Mouse (Mus musculus) adipocyte (in vitro differentiated cells): ENCODE measurements around the gene Abtb2.

Source experiments
- DNase-seq: peaks from one replicate; pipeline ENCODE4 v3.0.0-alpha.2; 2016; ENCODE audit warnings: low spot score

Abtb2 gene

DNA sequence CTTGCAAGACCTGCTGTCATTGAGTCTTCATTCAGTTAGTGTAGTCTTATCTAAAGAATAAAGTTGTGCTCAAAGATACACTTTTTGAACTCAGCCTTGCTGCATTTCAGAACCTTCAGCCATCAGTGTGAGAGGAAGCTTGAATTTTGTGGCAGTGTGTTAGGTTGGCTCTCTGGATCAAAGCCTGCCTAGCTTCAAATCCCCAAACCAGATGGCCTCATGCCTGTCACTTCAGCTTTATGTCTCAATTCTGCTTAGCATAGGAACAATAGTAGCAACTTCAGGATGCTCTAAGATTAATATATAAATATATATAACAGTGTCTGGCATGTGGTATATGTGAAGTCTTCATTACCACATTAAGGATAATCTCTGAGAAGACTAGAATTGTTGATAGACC is 121.8 kb downstream of the Abtb2 start:
- no peak for DNase-seq

DNA sequence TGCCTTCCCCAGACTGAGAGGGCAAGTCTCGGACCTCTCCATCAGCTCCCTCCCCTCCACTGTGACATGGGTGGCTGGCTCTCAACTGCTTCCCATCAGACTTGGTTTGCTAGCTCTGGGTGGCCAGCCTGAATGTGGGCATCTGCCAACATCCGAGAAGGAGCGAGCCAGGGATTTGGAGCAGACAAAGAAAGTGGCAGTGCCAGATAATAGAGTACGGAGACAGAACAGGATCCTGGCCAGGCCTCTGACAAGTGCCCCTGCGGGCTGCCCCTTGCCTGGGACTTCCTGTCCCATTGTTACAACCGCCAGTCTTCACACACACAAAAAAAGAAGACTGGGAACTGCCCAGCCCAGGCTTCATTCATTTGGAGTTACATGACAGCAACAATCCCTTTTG is 124.3 kb downstream of the Abtb2 start:
- DNase-seq, result peak; percentile 58

DNA sequence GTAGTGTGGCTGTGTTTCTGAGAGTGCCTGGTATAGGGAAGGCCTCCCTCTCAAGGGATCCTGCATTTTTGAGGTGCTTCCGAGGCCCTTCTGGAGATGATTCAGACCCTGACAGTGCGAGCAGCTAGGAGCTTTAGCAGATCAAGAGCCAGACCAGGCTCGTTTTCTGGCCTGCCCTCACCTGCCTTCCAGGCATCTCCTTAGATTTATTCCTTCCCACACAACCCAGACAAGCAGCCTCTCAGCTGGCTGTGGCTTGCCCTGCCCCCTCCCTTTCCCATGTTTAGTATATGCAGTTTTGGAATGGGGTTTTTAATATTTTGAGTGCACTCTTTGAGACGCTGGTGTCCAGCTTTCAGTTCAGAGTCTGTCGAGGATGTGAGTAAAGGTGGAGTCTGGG is 124.7 kb downstream of the Abtb2 start:
- no peak for DNase-seq

DNA sequence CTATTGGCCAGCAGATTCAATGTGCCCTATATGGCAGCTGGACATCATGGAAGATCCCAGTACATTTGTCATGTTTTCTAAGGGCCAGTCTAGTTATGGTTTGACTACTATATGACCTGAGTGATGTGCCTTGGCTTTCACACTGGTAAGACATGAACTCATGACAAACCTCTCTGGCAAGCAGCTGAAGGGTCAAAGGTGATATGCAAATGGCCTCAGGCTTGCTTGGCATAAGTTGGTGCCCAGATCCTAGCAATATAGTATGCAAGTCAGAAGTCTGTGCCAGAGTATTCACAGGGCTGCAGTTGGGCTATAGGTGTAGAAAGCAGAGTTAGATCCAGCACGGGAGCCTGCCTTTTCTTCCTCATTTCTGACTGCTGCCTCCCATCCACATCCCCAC is 125.2 kb downstream of the Abtb2 start:
- peak; percentile 48 for DNase-seq

DNA sequence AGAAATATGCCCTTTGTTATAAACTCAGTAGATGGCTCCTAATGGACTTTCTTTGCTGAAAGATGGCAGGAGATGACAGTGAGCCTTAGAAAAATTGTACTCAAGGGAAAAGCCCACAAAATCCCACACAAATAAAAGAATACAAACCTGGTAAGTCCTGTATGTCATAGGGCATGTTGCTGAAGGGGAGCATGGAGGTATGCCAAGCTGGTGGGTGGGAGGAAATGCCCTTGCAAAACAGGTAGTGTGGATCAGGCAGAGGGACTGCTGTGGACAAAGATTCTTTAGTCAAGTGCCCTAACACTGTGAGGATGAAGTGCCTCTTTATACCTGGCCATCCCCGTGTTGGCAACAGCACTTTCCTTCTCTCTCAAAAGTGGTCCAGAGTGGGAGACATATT is 126.7 kb downstream of the Abtb2 start:
- DNase-seq, result no peak

DNA sequence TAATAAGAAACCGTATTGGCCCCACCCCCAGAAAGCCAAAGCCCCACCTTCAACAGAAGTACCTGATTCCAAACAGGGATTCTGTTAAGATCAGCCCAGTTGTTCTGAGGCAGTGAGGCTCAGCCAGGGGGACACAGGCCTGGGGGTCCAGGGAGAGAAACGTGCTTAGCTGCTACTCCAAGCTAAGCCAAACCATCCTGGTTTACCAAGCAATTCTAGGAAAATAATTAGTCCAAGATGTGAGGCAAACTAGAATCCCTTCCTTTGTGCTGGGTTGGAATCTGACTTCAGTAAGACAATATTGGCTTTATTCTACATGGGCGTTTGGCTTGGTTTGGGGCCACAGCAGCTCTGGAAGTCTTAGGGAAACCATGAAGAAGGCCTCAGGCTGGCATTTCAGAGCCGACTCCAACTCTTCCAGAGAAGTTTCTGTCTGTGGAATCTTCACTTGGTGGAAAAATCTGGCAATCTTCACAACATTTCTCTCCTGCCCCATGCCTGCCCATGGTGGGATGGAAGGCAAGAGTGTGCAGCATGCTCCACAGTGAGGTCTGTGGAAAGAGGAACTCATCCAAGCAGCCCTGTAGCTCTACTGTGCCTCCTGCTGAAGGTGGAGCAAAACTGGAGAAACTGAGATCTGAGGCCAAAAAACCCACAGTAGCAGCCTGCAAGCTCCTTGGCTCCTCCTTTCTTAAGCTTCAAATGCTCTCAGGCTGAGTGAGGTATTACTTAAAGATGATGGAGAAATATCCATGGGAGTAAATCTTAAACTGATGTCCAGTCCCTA is 128.9 kb downstream of the Abtb2 start:
- DNase-seq, result no peak

DNA sequence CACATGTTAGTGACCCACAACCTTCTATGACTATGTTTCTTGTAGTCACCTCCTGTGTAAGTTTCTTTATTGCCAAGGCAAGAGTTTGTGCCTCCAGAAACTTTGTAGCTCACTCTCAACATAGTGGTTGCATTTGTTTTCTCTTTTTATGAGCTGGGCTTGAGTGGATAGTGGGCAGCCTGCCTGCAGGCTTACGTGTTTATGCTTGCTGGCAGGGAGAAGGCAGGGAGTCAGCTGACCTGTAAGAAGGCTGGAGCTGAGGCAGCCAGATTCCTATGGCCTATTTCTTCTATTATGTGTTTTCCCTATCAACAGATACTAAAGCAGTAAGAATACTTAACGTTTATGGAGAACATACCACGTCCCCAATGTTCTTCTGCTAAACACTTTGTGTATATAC is 130.1 kb downstream of the Abtb2 start:
- peak; percentile 93 for DNase-seq

DNA sequence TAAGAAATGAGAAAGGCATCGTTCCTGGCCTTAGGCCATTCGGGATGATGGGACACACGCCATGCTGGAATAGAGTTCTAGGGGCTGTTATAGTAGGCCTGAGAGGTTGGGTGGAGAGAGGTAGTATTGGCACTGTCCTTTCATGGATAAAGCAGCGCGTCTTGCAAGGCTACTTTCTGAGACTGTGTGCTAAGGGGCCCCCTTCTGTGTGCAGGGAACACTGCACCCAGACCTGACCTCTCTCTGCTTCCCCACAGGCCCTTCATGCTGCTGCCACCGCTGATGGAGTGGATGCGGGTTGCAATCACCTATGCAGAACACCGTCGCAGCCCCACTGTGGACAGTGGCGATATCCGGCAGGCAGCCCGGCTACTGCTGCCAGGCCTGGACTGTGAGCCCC is 134.4 kb downstream of the Abtb2 start:
- DNase-seq, result no peak

DNA sequence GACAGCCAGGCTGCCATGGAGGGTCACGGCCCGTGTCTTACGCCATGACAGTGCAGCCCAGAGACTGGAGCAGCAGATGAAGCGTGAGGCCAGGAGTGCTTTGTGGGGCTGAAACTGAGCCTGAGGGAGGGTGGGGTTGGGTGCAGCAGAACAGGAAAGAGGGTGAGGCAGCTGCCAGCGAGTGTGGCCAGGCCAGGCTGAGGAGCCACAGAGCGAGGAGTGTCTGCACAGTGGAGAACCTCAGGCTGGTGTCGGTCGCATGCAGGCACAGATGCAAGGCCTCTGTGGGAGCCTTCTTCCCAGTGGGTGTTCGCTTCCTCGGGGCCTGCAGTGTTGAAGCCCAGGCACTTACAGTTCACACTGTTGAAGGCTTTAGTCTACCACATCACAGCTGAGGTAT is 137.2 kb downstream of the Abtb2 start:
- DNase-seq, result no peak

DNA sequence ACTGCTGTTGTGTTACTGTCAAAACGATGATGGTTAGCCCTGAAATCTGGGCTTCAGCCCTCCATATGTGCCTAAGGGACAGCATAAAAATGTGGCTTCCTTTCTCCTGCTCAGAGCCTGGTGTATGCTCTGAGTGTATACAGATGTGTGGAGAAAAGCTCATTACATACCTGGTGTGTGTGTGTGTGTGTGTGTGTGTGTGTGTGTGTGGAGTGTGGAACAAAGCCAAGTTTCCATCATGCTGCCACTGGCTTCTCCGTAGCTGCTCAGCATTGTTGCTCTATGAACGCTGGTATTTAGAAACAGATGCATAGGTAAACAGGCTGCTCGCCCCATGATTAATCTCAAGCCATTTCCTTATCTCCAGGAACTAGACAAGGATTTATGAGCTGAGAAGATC is 137.8 kb downstream of the Abtb2 start:
- no peak for DNase-seq

DNA sequence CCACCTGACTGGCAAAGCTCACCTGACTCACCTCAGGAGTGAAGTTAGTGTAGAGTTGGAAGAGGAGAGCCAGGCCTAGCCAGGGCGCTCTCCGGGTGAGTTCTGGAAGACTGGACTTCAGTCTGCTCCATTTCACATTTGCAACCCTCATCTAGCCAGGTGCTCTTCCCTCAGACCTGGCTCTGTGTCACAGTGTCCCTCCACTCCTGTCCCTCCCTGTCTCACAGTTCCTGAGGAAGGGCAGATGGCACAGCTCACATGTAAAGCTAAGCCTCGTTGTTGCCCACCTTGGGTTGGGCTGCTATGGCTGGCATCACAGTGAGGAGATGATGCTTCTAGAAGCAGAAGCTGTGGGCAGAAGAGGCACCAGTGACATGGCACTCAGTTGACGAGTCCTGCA is 139.7 kb downstream of the Abtb2 start:
- DNase-seq, result no peak

DNA sequence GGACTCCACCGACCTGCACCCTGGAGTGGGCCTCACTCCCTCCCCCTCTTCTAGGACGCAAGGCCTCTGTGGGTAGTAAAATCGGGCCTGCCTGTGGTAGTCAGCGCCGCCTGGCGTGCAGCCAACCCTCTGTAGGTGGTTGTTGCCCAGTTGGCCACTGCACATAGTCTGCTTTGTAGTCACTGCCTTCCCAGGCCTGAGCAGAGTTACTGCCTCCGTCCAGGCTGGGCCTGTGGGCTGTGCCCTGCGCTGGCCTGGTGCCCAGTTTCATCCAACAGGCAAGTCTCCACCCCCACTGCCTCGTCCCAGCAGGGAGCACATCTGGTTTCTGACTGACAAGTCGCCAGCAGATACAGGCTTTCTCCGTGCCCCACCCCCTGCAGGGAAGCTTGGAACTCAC is 140.1 kb downstream of the Abtb2 start:
- peak; percentile 94 for DNase-seq

DNA sequence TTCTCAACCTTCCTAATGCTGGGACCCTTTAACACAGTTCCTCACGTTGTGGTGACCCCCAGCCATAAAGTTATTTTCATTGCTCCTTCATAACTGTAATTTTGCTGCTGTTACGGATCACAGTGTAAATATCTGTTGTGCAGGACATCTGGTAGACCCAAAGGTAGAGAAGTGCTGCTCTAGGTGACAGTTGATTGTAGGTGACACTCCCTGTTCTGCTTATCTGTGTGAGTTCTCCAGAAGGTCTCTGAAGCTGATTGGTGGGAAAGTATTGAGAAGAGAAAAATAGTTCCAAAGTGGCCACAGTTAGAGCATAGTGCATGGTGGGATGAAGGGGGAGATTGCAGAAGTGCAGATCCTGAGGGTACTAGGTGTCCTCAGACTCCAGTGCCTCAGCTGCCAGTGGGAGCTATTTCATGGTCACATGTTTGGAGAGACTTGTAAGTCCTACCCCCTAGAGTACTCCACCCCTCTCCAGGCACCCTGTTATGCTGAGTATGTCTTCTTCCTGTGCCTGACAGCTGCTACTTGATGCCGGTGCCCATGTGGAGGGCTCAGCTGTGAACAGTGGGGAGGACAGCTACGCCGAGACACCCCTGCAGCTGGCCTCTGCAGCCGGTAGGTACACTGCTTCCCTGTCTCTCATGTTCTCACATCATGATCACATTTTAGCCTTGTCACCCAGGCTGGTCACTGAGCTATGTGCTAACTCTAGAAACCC is 141.1 kb downstream of the Abtb2 start:
- DNase-seq, result no peak

DNA sequence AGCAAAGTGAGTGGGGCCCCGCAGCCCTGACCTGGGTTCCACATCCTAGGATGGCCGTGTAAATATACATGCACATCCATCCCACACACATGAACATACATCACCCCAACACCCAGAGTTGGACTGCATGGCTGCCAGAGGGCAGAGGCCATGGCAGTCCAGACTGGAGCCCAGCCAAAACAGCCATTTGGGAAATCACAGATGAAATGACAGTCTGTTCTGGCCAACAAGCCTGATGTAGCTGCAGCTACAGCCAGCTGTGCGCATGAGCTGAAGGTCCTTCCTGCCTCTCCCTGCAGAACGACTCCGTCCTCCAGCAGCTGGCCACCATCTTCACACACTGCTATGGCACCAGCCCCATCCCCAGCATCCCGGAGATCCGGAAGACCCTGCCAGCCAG is 144.7 kb downstream of the Abtb2 start:
- peak; percentile 63 for DNase-seq

DNA sequence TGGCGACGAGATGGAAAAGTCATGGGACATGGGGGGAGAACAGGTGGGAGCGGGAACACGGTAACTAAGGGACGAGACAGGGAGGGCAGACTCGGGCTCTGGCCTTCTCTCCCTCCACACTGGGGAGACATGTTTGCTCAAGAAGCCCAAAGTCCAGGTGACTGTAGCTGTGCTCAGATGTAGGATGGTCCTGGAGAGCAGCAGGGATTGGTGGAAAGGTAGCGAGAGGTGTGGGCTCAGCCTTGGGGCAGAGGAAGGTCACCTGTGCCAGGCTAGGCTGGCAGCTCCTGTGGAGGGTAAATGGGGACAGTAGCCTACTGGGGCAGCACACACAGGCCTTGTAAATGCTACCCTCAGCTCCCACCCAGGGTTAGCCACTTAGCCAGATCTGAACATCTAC is 147.7 kb downstream of the Abtb2 start:
- no peak for DNase-seq

DNA sequence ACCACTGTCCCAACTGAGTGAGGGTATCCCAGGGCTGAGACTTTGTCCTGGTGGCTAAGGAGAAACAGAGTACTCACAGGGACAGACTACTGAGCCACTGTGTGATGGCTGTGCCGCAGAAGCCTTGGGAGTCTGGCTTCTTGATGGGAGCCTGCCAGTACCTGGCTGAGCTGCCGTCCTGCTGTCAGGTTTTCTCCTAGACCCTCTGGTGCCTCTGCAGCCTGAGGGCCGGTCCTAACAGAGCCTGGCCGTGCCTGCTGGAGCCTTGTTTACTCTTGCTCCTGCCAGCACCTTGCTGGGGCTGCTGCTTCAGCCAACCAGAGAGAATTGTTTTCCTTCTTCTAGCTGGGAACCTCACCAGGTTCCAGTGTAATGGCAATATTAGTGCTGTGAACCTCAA is 148.3 kb downstream of the Abtb2 start:
- no peak for DNase-seq

DNA sequence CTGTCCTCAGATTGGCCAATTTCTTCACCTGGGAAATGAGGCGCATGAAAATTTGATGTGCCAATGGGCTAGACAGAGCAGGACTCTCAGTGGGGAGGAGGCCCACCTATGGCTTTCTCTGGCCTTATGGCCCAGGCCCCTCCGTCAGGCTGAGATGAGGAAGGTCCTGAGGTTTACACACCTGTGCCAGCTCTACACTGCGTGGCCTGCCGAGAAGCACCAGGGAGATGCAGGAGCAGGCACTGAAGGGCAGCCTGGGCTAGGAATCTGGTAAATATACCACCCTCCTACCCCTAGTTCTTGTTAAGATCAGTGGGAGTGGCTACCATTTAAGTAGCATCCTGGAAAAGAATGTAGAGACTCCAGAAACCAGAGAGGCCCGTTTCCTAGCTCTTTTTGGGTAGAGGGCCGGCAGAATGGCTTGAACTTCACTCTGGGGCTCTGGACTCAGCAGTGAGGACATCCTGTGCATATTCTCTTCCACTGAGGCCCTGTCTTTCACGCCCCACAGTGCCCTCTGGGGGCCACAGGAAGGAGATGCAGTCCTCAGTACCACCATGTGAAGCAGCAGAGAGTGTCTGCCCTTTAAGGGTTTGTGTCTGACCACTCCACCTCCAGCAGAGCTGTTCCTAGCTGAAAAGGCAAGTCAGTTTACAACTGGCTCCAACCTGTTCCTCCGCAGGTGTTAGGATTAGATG is 152.6 kb downstream of the Abtb2 start:
- DNase-seq, result peak; percentile 87

DNA sequence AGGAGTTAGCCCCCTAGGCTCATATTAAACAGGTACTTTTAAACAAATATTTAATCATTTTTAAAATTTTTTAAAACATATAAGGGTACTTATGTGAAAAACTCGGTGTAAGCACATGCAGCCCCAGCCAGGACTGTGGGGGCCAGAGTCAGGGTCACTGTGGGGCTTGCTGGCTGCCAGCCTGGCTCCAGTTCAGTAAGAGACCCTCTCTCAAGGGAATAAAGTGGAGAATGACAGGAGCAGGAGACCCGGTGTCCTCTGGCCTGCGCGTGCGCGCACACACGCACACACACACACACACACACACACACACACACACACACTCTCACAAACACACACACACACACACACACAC is 153.2 kb downstream of the Abtb2 start:
- DNase-seq, result no peak

DNA sequence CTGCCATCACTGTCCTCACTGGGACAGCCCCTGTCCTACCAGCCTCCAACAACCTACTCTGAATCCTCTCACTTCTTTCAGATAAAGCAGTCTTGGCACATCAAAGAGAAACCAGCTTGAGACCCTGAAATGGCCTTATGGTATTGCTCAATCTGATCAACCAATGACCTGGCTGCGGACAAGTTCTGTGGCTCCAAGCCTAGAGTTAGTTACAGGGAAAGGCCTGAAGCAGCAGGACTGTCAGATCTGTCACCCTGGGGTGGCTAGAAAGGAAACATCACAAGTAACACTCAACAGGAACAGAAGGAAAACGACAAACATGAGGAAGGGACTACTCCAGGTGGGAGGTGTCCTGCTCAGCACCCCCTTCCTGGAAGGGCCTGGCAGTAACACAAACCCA is 158.4 kb downstream of the Abtb2 start:
- no peak for DNase-seq

DNA sequence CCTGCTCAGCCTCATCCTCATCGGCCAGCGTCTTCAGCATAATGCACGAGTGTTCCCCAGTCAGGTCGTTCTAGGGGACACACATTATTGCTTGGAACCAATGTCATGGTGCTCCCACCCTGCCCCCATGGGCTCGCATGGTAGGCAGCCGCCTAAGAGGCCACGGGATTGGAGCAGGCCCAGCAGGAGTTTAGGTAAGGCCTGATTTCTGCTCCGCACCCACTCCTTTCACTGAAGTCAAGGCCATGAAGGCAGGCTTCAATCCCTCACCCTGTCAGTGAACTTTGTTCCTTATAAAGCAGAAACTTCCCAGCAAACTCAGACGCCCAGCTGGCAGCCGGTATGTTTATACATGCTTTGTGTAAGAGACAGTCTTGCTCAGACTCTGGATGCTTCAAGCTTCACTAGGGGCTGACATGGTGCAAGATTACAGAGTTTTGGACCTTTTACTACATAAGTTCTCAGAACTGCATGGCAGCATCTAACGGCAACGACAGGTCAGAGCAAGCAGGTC is 162.0 kb downstream of the Abtb2 start:
- peak; percentile 83 for DNase-seq

DNA sequence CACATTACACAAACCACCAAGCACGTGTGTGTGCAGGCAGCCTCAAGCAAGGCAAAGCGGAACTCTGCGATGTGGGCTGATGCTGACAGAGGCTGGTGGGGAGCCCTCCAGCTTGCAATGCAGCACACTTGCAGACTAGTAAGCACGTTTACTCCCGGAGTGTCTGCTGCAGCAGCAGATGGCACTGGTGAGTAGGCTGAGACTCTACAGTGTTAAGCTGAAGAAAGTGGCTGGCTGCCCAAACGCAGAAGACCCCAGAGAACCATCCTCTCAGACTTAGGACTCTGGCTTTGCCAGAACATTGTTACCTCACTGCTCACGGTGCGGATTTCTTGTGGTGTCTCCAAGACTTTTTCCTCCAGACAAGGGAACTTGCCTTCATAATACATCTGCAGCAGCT is 164.9 kb downstream of the Abtb2 start:
- DNase-seq, result no peak

DNA sequence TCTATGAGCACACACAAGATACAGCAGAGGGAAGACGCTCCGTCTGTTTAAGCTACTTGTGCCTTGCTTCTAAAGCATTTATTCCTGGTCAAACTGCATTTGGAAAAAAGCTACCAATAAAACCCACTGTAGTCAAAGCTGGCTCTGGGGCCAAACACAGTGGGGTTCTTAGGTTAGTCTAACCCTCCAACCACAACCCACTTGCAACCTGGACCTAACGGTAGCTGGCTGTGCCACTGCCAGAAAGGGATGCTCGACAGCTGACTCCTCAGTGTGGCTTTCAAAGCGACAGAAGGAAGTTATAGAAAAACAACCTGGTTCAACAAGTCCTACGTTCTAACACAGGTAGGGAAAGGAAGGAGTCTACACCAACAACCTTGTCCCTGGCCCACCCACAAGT is 165.3 kb downstream of the Abtb2 start:
- DNase-seq, result no peak

DNA sequence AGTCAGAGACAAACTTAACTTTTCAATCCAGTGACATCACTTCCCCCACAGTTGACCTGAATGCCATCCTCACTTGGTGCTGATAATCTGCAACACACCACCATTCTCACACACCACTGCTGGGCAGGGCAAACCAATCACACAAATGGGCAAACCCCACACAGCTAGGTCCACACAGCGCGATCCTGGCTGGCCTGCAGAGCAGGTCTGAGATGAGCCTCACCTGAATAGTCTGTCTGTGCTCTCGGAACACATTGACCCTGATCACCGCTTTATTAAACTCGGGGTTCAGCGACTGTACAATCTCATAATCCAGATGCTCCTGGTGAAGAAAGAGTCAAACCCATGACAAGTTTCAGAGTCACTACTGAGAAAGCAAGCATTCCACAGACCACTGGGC is 176.7 kb downstream of the Abtb2 start:
- DNase-seq, result no peak
